Mouse (Mus musculus) testis, adult 2 months (tissue): ENCODE data around the gene Kif23.

Experiments used
- CTCF ChIP-seq: fragments of 200-500 bp; IDR thresholded peaks from 2 replicates; pipeline ENCODE4 v1.5.1; 2012; ENCODE audit warnings: low read depth, mild to moderate bottlenecking, inconsistent platforms, low read length, moderate library complexity; ENCODE audit not compliant: control insufficient read depth, insufficient read depth, insufficient replicate concordance
- POLR2A ChIP-seq: fragments of 200-500 bp; IDR thresholded peaks from 2 replicates; pipeline ENCODE4 v1.6.1; 2012; ENCODE audit warnings: low read depth, mild to moderate bottlenecking, inconsistent platforms, low read length, moderate library complexity; ENCODE audit not compliant: control insufficient read depth

- TF ChIP-seq CTCF: no peak
- TF ChIP-seq POLR2A: no peak
These were observed 51.6 kb downstream of the Kif23 start for GRCm38 (mm10) chr9:61895014-61895413.
